Mouse (Mus musculus) frontal cortex, postnatal 25 days (tissue): Measurements from ENCODE around the gene Ten1.

Source experiments
- DNase-seq, 2 experiments: peaks; one replicate each; pipeline ENCODE4 v3.0.0; 2022; ENCODE audit warnings: low spot score in 2 of 2

Gene Ten1

DNA sequence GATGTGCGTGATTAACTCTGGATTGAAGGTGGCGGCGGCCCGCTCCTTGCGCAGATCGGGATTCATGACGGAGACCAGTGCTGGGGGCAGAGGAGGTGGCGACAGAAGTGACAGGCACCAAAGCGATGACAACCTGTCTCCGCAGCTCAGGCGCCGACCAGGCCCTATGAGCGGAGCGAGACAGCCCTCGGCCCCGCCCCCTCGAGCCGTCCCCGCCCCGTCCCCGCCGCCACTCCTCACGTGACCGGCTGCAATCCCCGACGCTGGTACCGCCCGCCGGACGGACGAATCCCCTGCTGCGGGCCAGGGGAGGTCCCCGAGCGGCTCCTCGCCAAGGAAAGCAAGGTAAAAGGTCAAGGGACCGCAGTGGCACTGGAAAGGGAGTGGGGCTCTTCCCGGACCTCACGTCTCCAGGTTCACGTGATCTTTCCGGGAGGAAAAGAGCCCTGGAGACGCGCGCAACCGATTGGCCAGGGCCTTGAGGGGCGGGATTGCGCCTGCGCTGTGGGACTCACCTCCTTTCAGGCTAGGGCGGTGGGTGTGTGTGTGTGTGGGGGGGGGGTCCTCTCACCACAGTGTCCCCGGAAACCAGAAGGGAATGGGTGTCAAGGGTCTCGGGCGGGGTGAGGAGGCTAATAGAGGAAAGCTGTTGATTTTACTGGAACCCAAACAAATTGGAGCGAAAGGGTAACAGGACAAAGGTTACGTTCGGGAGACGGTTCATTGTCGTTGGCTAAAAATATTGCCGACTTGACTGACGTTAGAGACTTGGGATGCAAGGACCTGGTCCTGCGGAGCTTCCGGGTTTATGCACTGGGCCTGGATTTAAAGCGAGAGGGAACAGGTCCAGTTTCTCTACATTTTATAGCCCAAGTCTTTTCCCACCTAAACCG is at the start of gene Ten1, which contains the start of gene Acox1:
Gene Ten1 (plus strand): TSS at position 217 of the 893 bp plus-strand sequence.
Gene Acox1 (minus strand): TSS at position 407 of the 893 bp plus-strand sequence.
- peak; percentile 91 to 95 for DNase-seq

DNA sequence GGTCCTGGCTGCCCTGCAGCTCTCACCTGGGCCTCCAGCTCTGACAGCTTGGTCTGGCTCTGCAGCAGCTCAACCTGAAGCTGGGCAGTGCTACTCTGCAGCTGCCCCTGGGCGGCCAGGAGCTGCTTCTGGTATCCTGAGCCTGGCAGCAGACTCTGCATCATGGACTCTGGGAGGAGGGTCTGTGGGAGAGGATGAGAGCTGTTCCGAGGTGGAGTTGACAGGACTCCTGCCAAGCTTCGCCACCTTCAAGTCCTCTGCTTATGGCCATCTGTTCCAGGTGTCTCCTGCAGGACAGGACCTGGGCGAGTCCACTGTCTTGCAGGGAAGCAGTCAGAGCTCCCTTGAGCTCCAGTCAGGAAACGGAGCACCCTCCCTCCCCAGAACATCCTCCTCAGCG is 49.3 kb upstream of the Ten1 start:
- DNase-seq = no peak

DNA sequence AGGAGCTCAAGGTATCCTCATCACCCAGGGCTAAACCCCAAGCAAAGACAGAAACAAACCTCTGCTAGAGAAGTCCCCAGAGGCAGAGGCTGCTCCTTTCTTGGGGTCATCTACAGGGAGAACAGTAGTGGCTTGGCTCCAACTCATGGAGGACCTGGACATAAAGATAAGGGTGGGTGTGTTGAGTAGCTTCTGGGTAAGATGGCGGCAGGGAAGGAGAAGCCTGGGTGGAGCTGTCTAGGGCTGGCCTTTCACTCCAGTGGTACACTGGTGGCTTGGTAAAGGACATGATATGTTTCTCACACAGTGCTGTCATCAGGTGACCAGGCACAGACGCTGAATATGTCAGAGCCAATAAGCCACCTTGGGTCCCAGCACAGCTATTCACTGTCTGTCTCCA is 47.7 kb upstream of the Ten1 start:
- DNase-seq = no peak

DNA sequence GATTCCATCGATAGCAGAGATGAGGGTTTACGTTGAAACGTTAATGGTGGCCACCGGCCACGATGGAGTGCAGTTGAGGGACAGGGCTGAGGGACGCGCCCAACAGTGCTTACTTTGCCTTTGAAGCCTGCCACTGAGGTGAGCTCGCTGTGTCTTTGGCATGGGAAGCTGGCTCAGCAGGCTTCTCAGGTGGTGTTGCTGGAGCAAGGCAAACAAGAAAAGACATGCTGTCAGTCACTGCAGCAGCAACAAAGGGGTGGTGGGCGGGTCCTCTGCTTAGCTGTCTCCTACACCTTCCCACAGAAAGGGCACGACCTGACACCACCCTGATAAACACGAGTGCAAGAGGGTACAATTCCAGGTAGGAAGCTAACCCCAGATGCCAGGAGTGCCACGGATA is 37.3 kb upstream of the Ten1 start:
- DNase-seq = no peak

DNA sequence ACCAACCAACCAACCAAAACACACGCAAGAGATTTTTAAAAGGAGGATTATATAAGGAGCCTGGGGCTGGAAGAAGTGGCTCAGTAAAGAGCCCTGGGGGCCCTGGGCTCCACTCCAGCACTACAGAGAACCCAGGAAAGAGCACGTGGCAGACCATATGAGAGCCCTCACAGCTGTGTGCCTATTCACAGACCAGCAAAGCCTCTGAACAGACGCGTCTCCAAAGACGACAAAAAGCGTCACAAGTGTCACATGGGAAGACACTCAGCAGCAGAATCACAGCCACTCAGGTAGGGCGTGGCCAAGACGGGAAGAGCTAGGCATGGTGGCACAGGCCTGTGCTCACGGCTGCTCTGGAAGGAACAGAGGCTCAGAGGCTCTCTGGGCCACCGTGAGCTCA is 36.5 kb upstream of the Ten1 start:
- DNase-seq = no peak

DNA sequence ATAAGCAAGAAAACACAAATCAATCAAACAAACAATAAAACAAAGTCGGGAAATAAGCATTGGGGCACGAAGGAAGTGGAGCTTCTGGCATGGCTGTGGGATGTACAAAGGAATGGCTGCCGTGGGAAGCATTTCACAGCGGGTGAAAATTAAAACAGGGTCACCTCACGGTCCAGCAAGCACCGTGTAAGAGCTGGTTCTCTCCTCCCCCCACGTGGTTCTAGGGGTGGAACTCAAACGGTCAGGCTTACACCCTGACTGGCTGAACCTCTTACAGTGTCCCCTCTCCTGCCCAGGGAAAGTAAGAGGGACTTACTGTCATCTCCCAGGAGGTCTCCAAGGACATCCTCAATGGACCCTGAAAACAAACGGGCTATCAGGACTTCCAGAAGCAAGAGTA is 35.7 kb upstream of the Ten1 start:
- no peak for DNase-seq

DNA sequence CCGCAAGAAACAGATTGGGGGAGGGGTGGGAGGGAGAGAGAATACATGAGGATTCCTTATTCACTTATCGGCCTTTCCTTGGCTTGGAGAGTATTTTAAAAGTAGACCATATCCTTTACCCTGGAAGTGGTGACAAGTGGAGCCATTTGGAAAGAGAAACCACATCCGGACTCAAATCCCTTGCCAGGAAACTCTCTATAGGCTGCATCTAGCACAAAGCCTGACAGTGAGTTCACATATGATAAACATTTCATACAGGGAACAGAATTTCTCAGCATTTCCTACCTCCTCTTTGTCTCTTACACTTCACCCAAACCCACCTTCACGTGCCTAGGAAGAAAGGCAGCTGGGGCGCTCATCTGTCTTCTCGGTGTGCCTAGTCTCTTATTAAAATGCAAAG is 31.4 kb upstream of the Ten1 start:
- DNase-seq = no peak

DNA sequence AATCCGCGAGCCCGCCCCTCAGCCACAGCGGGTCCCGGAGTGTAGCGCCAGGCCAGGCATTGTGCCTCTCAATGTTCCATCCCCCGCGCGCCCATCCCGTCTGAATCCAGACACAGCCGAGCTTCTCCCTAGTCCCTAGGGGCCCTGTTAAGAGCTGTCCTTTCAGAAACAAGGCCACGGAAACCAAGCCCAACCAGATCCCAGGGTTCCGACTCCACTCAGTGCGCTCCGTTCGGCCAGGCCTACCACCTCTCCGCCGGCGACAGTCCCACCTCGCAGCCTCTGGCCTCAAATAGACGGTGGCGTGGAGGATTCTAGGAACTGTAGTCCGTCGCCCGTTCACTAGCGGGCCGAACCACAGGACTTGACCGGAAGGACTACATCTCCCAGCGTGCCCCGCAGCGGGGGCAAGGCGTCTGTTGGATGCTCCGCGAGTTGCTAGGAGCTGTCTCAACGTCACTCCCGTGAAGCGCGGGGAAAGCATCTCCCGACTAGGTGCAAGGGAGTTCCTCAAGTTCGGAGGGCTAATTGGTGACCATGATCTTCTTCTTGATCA is 30.7 kb upstream of the Ten1 start, which contains the start of gene Fbf1:
Gene Fbf1 (minus strand): TSS at position 283 of the 556 bp plus-strand sequence.
- DNase-seq = peak; percentile 86 to 95

DNA sequence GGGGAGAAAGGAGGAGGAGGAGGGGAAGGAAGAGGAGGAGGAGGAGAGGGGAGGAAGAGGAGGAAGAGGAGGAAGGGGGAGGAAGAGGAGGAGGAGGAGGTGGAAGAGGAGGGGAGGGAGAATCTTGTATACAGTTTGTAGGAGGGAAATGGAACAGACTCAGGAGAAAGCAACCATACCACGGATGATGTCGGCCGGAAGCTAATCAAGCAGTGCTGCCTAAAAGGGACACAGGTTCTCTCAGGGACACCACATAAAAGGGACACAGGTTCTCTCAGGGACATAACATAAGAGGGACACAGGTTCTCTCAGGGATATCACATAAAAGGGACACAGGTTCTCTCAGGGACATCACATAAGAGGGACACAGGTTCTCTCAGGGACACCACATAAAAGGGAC is 29.4 kb upstream of the Ten1 start:
- no peak for DNase-seq

DNA sequence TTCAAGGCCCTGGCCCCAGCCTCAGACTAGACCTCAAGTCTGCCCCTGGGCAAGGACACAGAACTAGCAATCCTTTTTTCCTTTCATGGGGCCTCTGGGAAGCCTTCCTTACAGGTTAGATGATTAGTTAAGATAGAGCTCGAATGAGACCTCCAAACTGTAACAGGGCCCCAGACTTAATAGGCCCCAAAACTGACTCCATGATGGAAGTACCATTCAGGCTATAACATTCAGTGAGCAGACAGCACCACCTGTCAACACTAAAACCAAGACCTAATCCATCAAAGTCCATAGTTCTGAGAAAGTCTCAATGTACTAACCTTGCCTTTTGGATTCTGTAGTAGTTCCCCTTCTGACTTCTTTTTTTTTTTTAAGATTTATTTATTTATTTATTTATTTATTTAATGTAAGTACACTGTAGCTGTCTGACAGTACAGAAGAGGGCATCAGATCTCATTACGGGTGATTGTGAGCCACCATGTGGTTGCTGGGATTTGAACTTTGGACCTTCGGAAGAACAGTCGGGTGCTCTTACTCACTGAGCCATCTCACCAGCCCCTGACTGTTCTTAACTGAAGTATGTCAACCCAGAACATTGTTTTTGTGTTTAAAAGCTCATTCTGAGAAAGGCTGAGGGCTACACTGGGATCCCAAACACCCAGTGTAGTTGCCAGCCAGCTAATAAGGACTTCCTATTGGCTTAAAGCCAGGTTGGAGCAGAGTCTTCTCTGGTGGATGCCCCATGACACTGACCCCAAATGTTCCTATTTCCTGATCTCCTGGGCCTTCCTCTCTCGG is 28.5 kb upstream of the Ten1 start:
- no peak for DNase-seq

DNA sequence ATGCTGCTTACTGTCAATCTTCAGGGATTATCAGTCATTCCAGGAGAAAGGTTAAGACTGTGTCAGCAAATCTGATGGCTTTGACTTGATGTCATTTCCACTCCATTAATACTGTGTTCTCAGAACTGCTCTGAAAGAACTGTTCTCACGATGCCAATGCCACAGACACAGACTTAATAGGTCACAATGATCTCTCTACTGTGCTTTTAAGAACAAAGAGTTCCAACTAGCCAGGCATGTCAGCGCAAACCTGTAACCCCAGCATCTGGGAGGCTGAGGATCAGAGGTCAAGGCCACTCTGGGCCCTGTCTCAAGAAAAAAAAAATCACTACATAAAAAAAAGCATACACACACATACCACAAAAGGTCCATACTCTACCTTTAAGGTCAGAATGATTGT is 26.7 kb upstream of the Ten1 start:
- no peak for DNase-seq

DNA sequence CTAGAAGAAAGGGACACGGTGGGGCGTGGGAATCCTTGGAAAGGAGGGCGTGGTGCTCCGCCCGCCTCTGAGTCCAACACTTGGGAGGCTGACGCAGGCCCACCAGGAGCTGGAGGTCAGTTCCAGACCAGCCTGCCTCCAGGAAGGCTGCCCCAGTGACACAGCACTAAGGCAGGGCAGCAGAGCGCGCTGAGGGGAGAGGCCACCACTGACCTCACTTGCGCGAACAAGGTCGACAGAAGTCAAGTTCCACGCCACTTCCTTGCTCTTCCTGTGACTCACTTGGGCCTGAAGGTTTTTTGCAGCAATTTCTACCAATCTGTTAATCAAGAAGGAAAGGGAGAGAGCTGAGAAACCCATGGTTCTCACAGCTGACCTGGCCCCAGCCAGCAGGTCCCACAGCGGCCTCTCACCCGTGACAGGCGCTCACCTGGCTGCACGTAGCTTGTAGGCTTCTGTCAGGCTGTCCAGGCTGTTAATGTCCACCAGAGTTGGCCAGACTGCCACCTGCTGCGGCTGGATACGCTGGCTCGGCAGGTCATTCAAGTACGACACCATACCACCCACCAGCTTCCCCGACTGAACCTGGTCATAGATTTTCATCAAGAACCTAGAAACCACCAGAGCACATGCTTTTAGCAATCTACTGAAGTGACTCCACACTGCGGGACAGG is 23.7 kb upstream of the Ten1 start:
- DNase-seq = no peak

DNA sequence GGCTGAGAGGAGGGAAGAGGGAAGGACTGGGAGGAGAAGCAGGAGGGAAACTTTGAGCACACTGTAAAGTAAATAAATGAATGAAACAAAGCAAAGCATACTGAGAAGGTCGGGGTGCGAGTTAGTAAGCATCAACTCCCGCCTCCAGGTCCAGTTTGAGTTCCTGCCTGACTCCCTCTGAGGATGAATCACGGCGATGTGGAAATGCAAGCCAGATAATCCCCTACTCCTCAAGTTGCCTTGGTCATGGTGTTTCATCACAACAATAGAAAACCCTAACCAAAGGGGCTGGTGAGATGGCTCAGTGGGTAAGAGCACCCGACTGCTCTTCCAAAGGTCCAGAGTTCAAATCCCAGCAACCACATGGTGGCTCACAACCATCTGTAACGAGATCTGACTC is 22.6 kb upstream of the Ten1 start:
- DNase-seq = no peak

DNA sequence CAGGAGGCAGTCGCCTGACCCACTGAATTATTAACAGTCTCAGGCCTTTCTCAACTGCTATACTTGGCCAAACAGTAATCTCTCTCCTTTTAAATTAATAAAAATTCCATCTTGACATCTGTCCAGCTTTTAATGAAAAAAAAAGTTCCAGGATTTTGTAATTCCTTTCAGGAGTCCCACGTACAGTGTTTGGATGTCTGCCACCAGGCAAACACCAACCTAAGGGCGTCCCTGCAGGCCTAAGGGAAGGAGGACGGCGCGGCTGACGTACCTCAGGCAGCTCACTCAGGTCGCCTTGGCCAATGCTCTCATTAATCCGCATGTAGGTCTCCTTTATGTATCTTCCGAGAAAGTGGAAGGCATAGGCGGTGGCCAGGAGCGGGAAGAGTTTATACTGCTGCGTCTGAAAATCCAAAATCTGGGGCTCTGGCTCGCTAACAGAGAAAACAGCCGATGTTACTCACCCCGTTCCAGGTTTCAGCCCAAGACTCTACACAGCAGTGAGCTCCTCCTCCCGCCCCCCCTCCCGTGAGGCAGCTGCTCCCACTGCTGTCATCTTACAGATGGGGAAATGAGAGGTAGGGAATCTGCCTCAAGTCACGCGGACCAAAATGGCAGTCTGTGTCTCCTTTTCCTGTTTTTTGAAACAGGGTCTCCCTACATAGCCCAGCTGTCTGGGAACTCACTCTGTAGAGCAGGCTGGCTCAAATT is 20.1 kb upstream of the Ten1 start:
- DNase-seq = no peak

DNA sequence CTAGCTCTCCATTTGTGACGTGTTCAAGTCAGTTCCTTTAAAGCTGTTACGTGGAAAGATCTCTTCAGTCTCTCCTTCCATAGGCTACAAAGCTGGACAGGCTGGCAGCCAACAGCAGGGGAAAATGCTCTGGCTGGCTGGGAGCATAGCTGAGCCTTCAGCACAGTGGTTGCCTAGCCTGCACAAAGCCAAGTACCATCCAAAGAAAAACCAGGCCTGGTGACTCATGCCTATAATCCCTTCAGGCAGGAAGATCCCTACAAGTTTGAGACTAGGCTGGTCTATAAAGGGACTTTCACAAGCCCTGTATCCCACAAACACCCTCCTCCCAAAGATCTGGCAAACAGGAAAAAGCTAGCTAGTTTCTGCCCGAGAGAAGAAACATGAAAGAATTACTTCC is 12.8 kb upstream of the Ten1 start:
- no peak for DNase-seq

DNA sequence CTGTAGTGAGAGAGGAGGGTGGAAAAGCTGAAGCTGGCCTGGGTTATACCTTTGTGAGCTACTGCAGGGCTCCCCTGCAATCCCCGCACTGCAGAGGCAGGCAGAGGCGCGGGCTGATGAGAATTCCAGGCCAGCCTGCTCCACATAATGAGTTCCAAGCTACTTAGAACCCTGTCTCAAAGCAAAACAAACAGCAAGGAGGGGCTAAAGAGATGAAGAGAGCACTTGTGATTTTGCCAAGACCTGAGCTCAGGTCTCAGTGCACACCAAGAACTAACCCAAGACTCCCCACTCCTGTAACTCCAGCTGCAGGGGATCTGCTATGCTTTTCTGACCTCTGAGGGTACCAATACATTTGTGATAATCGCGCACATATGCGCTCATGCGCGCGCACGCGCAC is 12.3 kb upstream of the Ten1 start:
- DNase-seq = no peak

DNA sequence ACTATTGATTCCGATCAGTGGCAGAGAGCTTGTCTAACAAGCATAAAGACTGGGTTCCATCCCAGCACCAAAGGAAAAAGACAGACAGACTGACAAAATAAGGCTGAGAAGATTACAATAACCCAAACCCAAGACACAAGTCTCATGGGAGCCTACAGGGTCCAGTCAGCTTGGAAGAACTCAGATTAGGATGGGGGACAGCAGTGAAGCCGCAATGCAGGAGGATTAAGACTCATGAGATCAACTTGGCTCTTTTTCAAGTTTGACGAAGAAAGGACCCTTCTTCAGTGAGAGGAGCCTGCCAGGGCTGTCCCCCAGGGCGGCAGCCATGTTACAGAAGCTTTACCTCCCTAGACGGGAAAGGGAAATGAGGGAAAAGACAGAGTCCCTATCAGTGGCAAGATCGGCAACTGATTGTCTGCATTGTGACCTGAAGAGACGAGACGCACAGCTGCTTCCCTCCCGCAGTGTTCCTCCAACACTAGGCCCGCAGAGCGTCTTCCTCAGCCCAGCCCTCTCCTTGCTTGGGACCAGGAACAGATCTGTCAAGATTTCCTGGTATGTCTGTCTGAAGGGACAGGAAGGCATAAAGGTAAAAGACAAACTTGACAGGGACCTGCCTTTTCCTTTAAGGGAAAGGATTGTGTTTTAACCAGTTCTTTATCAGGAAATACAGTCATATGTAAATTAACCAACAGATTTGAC is 11.3 kb upstream of the Ten1 start:
- DNase-seq = no peak

DNA sequence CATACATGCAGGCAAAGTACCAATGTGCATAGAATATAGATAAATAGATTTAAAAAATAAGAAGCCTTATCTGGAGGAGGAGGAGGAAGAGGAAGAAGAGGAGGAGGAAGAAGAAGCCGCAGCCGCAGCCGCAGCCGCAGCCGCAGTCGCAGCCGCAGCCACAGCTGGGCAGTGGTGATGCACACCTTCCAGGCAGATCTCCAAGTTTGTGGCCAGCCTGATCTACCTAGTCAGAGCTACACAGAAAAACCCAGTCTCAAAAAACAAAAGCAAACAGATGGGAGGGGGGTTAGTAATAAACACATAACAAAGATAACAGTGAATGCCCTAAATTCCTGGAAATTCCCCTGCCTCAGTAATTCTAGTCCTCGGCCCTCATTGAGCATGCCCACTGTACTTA is 4.0 kb upstream of the Ten1 start:
- no peak for DNase-seq

DNA sequence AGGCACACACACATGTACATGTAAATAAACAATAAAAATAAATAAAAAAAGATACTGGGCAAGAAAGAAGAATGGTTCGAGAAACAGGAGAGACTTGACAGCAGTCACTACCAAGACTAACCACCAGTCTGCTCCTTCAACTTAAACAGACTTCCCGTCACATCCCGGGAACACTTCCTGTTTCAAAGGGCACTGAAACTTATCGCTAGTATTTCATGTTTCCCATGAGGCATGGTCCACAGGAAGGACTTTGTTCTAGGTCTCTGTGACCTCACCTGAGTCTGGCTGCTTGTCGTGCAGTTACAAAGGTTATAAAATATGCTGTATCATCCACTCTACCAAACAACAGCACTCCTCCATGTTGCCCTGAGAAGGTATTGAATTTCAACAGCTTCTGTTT is 3.4 kb upstream of the Ten1 start:
- DNase-seq = no peak

DNA sequence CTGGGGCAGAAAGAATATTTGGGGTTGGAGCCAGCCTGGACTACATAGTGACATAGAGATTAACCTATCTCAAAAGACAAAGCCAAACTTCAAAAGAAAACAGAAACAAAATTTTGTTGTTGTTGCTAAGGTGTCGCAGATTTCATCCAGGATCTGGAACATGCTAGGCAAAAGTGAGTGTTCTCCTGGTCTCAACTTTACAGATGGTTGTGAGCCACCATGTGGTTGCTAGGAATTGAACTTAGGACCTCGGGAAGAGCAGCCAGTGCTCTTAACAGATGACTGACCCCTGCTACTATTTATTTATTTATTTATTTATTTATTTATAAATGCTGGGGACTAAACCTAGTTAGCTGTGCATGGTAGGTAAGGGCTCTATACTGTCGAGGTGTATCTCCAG is 2.3 kb upstream of the Ten1 start:
- DNase-seq = no peak
